Mouse (Mus musculus): ENCODE data around the gene Cd27. TPM values are rescaled to one million over a fixed set of nuclear protein-coding genes. Genes with fewer than 3 reads are reported as not detected.
A peak's percentile ranks its signal among the peaks of the same experiment; 100 is the strongest.

Gene Cd27
- total RNA-seq, 2 experiments from 2014 or later: 6.6 to 9.4 TPM

- no peak; the same call in 1 of the 2 replicates for ATAC-seq (replicated peaks; ENCODE audit: low FRiP score, low TSS enrichment, poor library complexity, severe bottlenecking)
These were observed 17.3 kb upstream of the Cd27 start for GRCm38 (mm10) chr6:125253863-125254715.

GRCm38 (mm10) chr6:125252711-125253110 is 15.9 kb upstream of the Cd27 start:
- no peak for ATAC-seq (replicated peaks; ENCODE audit: low FRiP score, low TSS enrichment, poor library complexity, severe bottlenecking)

GRCm38 (mm10) chr6:125252285-125252684 is 15.5 kb upstream of the Cd27 start:
- no peak for ATAC-seq (replicated peaks; ENCODE audit: low FRiP score, low TSS enrichment, poor library complexity, severe bottlenecking)

GRCm38 (mm10) chr6:125244551-125244950 is 7.7 kb upstream of the Cd27 start:
- ATAC-seq (replicated peaks; ENCODE audit: low FRiP score, low TSS enrichment, poor library complexity, severe bottlenecking): no peak

GRCm38 (mm10) chr6:125241566-125241965 is 4.8 kb upstream of the Cd27 start:
- ATAC-seq (replicated peaks; ENCODE audit: low FRiP score, low TSS enrichment, poor library complexity, severe bottlenecking): no peak

GRCm38 (mm10) chr6:125240617-125241016 is 3.8 kb upstream of the Cd27 start:
- ATAC-seq (replicated peaks; ENCODE audit: low FRiP score, low TSS enrichment, poor library complexity, severe bottlenecking): no peak

- ATAC-seq (replicated peaks; ENCODE audit: low FRiP score, low TSS enrichment, poor library complexity, severe bottlenecking): no peak
These were observed 2.7 kb upstream of the Cd27 start for GRCm38 (mm10) chr6:125239547-125239946.

- ATAC-seq (replicated peaks; ENCODE audit: low FRiP score, low TSS enrichment, poor library complexity, severe bottlenecking): no peak
These were observed 1.6 kb upstream of the Cd27 start for GRCm38 (mm10) chr6:125238396-125238795.

- ATAC-seq (replicated peaks; ENCODE audit: low FRiP score, low TSS enrichment, poor library complexity, severe bottlenecking): peak; percentile 21; the same call in 1 of the 2 replicates
These were observed 611 bp upstream of the Cd27 start for GRCm38 (mm10) chr6:125237421-125237820.

GRCm38 (mm10) chr6:125236341-125236740 is 469 bp downstream of the Cd27 start:
- no peak for ATAC-seq (replicated peaks; ENCODE audit: low FRiP score, low TSS enrichment, poor library complexity, severe bottlenecking)

GRCm38 (mm10) chr6:125234520-125234828 is 2.3 kb downstream of the Cd27 start:
- ATAC-seq (replicated peaks; ENCODE audit: low FRiP score, low TSS enrichment, poor library complexity, severe bottlenecking): no peak

GRCm38 (mm10) chr6:125233816-125234519 is 2.8 kb downstream of the Cd27 start:
- no peak for ATAC-seq (replicated peaks; ENCODE audit: low FRiP score, low TSS enrichment, poor library complexity, severe bottlenecking)

- peak; percentile 40 for ATAC-seq (replicated peaks; ENCODE audit: low FRiP score, low TSS enrichment, poor library complexity, severe bottlenecking)
These were observed 4.3 kb downstream of the Cd27 start for GRCm38 (mm10) chr6:125232516-125232915.

GRCm38 (mm10) chr6:125232045-125232437 is 4.8 kb downstream of the Cd27 start:
- peak; percentile 27 for ATAC-seq (replicated peaks; ENCODE audit: low FRiP score, low TSS enrichment, poor library complexity, severe bottlenecking)

GRCm38 (mm10) chr6:125231117-125232044 is 5.4 kb downstream of the Cd27 start, which contains the start of gene Tapbpl:
Gene Tapbpl (minus strand): TSS chr6:125231860.
- ATAC-seq (replicated peaks; ENCODE audit: low FRiP score, low TSS enrichment, poor library complexity, severe bottlenecking): peak; percentile 48

- ATAC-seq (replicated peaks; ENCODE audit: low FRiP score, low TSS enrichment, poor library complexity, severe bottlenecking): no peak
These were observed 6.2 kb downstream of the Cd27 start for GRCm38 (mm10) chr6:125230571-125230970.

GRCm38 (mm10) chr6:125225518-125226115 is 11.2 kb downstream of the Cd27 start:
- ATAC-seq (replicated peaks; ENCODE audit: low FRiP score, low TSS enrichment, poor library complexity, severe bottlenecking): peak; percentile 85

GRCm38 (mm10) chr6:125222577-125222976 is 14.2 kb downstream of the Cd27 start:
- ATAC-seq (replicated peaks; ENCODE audit: low FRiP score, low TSS enrichment, poor library complexity, severe bottlenecking): no peak

- no peak for ATAC-seq (replicated peaks; ENCODE audit: low FRiP score, low TSS enrichment, poor library complexity, severe bottlenecking)
These were observed 14.7 kb downstream of the Cd27 start for GRCm38 (mm10) chr6:125222146-125222545.

All from megakaryocyte-erythroid progenitor cell, adult 5-6 weeks (primary cell).